Mouse (Mus musculus): ENCODE measurements around the gene Skil. TPM values are rescaled to one million over a fixed set of nuclear protein-coding genes. Genes with fewer than 3 reads are reported as not detected.

Gene Skil
- polyA plus RNA-seq, 1 experiment from 2014 or later: 10.3 TPM

DNA sequence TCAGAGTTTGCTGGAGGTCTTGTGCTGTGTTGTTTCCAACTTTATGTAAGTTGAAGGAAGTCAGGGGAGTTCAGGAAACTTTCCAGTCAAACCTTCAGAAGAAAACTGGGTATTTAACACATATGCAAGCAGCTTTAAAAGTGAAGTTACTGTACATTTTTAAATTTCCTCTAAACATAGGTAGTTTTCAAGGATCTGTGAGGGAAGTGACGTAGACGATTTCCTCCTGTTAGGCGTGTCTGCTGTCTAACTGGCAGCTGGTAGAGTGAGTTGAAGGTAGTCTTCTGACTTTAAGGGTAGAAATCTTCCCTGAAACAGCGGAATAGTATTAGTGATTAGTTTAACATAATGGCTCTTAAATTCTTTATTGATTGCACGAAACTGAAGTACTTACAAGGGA lies 5.2 kb downstream of the Skil start:
- no peak overlapping the region for H3K27ac ChIP-seq (ENCODE audit: low read length)
- WGBS: 78% methylated on average over 5 of the region's 5 CpGs
- H3K36me3 ChIP-seq (ENCODE audit: control insufficient read depth, insufficient read depth): no peaks in the 10 kb centered on the region; the same call in 1 of the 2 replicates
- peaks cover 21% of the 10 kb centered on the region for H3K4me1 ChIP-seq (ENCODE audit: control insufficient read depth, insufficient read depth, low read length)
- H3K4me2 ChIP-seq (ENCODE audit: low read depth, low read length): peak overlapping the region; percentile 38
- H3K9ac ChIP-seq (ENCODE audit: low read length): no peak overlapping the region
- no peak overlapping the region for H3K4me3 ChIP-seq (ENCODE audit: low read length)
- no peak for ATAC-seq (replicated peaks; ENCODE audit: extremely low read depth, insufficient read depth, low FRiP score)
- H3K27me3 ChIP-seq (ENCODE audit: control insufficient read depth, insufficient read depth, low read length): no peaks in the 10 kb centered on the region
- no peaks in the 10 kb centered on the region for H3K9me3 ChIP-seq (replicated peaks; ENCODE audit: control insufficient read depth, low read length)

DNA sequence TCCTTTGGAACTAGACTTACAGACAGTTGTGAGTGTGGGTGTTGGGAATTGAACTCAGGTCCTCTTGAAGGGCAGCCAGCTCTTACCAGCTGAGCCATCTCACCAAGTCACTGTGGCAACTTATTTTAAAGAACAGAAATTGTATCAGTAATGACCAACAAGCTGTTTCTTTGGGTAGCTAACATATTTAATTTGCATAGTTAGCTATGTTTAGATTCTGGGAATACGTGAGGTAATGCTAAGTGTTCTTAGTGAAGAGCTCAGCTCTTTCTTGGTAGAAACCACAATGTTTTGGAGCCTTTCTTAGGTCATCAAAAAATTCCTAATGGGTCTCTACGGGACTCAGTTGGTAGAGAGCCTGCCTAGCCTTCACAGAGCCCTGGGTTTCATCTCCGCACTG lies 5.9 kb downstream of the Skil start:
- ATAC-seq (replicated peaks; ENCODE audit: extremely low read depth, insufficient read depth, low FRiP score): no peak

DNA sequence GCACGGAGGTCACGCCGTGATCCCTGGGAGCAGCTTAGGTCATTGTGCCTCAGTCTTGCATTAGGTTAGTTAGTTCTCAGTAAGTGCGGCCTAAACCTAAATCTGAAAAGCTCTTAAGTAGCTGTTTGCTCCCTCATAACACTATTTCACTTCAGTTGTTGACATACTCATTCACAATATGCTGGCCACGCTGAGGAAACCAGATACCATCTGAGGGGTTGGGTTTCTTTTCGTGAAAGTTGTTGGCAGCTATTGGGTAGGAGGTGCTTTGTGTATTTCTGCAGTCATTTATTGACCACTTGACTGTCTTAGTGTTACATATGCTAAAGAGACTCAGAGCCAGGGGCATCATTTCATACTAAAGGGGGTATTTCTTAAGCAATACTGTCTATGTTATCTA lies 10.1 kb downstream of the Skil start:
- Histone ChIP-seq H3K27ac (ENCODE audit: low read length) (no peak overlapping the region), H3K27me3 (ENCODE audit: control insufficient read depth, insufficient read depth, low read length) (no peaks in the 10 kb centered on the region), H3K4me3 (ENCODE audit: low read length) (no peak overlapping the region), H3K4me1 (ENCODE audit: control insufficient read depth, insufficient read depth, low read length) (peaks cover 10% of the 10 kb centered on the region), H3K4me2 (ENCODE audit: low read depth, low read length) (no peak overlapping the region), H3K9me3 (replicated peaks; ENCODE audit: control insufficient read depth, low read length) (no peaks in the 10 kb centered on the region), H3K9ac (ENCODE audit: low read length) (no peak overlapping the region), H3K36me3 (ENCODE audit: control insufficient read depth, insufficient read depth) (no peaks in the 10 kb centered on the region)
- 61% methylated on average over 6 of the region's 6 CpGs for WGBS
- ATAC-seq (replicated peaks; ENCODE audit: extremely low read depth, insufficient read depth, low FRiP score): no peak

More for the DNA sequence above, 5.9 kb downstream of the Skil start:
- Histone ChIP-seq H3K4me1 (ENCODE audit: control insufficient read depth, insufficient read depth, low read length) (peaks cover 24% of the 10 kb centered on the region), H3K9ac (ENCODE audit: low read length) (no peak overlapping the region), H3K27me3 (ENCODE audit: control insufficient read depth, insufficient read depth, low read length) (no peaks in the 10 kb centered on the region), H3K4me2 (ENCODE audit: low read depth, low read length) (no peak overlapping the region), H3K36me3 (ENCODE audit: control insufficient read depth, insufficient read depth) (no peaks in the 10 kb centered on the region; the same call in 1 of the 2 replicates), H3K9me3 (replicated peaks; ENCODE audit: control insufficient read depth, low read length) (no peaks in the 10 kb centered on the region), H3K27ac (ENCODE audit: low read length) (no peak overlapping the region), H3K4me3 (ENCODE audit: low read length) (no peak overlapping the region)
- WGBS: 89% methylated on average over 3 of the region's 3 CpGs

- no peak overlapping the region for H3K27ac ChIP-seq (ENCODE audit: low read length)
- no peak for ATAC-seq (replicated peaks; ENCODE audit: extremely low read depth, insufficient read depth, low FRiP score)
These were observed 11.7 kb downstream of the Skil start for GRCm38 (mm10) chr3:31106597-31106996.

DNA sequence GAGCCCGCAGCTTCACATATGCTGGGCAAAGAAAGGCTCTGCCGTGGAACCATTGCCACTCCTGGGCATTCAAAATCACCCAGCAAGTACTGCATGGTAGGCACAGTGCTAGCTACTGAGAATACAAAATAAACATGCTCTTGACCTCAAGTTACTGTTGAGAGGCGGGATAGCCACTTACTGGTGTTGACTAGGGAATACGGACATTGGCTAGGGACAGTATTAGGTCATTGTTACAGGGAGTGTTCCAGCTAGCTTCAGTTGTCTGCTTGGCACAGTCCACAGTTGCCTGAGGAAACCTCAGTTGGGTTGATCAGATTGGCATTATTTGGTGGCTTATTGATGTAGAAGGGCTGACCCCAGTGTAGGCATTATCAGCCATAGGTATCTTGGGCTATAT lies 12.8 kb downstream of the Skil start:
- Histone ChIP-seq H3K27me3 (ENCODE audit: control insufficient read depth, insufficient read depth, low read length) (no peaks in the 10 kb centered on the region), H3K9me3 (replicated peaks; ENCODE audit: control insufficient read depth, low read length) (no peaks in the 10 kb centered on the region), H3K9ac (ENCODE audit: low read length) (no peak overlapping the region), H3K4me2 (ENCODE audit: low read depth, low read length) (no peak overlapping the region), H3K4me3 (ENCODE audit: low read length) (no peak overlapping the region), H3K4me1 (ENCODE audit: control insufficient read depth, insufficient read depth, low read length) (peaks cover 10% of the 10 kb centered on the region), H3K27ac (ENCODE audit: low read length) (no peak overlapping the region), H3K36me3 (ENCODE audit: control insufficient read depth, insufficient read depth) (no peaks in the 10 kb centered on the region)
- 64% methylated on average over 4 of the region's 4 CpGs for WGBS
- no peak for ATAC-seq (replicated peaks; ENCODE audit: extremely low read depth, insufficient read depth, low FRiP score)

More at GRCm38 (mm10) chr3:31106597-31106996, 11.7 kb downstream of the Skil start:
- Histone ChIP-seq H3K36me3 (ENCODE audit: control insufficient read depth, insufficient read depth) (no peaks in the 10 kb centered on the region), H3K27me3 (ENCODE audit: control insufficient read depth, insufficient read depth, low read length) (no peaks in the 10 kb centered on the region), H3K4me2 (ENCODE audit: low read depth, low read length) (no peak overlapping the region), H3K9ac (ENCODE audit: low read length) (no peak overlapping the region), H3K4me3 (ENCODE audit: low read length) (no peak overlapping the region), H3K9me3 (replicated peaks; ENCODE audit: control insufficient read depth, low read length) (no peaks in the 10 kb centered on the region), H3K4me1 (ENCODE audit: control insufficient read depth, insufficient read depth, low read length) (peaks cover 10% of the 10 kb centered on the region)
- WGBS: 86% methylated on average over 6 of the region's 6 CpGs

GRCm38 (mm10) chr3:31109108-31109507 lies 14.2 kb downstream of the Skil start:
- Histone ChIP-seq H3K27ac (ENCODE audit: low read length) (no peak overlapping the region), H3K4me3 (ENCODE audit: low read length) (no peak overlapping the region), H3K27me3 (ENCODE audit: control insufficient read depth, insufficient read depth, low read length) (no peaks in the 10 kb centered on the region), H3K9ac (ENCODE audit: low read length) (no peak overlapping the region), H3K9me3 (replicated peaks; ENCODE audit: control insufficient read depth, low read length) (no peaks in the 10 kb centered on the region), H3K4me2 (ENCODE audit: low read depth, low read length) (no peak overlapping the region), H3K36me3 (ENCODE audit: control insufficient read depth, insufficient read depth) (peaks cover 5% of the 10 kb centered on the region), H3K4me1 (ENCODE audit: control insufficient read depth, insufficient read depth, low read length) (peaks cover 8% of the 10 kb centered on the region)
- 0 out of 2 replicates have a peak, but pooled peaks have one; percentile 37 for ATAC-seq (replicated peaks; ENCODE audit: extremely low read depth, insufficient read depth, low FRiP score)
- 56% methylated on average over 3 of the region's 3 CpGs for WGBS

- no peaks in the 10 kb centered on the region for H3K9me3 ChIP-seq (replicated peaks; ENCODE audit: control insufficient read depth, low read length)
- H3K27me3 ChIP-seq (ENCODE audit: control insufficient read depth, insufficient read depth, low read length): no peaks in the 10 kb centered on the region
- H3K36me3 ChIP-seq (ENCODE audit: control insufficient read depth, insufficient read depth): peaks cover 14% of the 10 kb centered on the region
- no peak overlapping the region for H3K4me3 ChIP-seq (ENCODE audit: low read length)
- no peak overlapping the region for H3K4me2 ChIP-seq (ENCODE audit: low read depth, low read length)
- H3K9ac ChIP-seq (ENCODE audit: low read length): no peak overlapping the region
- H3K4me1 ChIP-seq (ENCODE audit: control insufficient read depth, insufficient read depth, low read length): 0 out of 2 replicates have a peak, but pooled peaks cover 2% of the 10 kb centered on the region
- H3K27ac ChIP-seq (ENCODE audit: low read length): no peak overlapping the region
- no peak for ATAC-seq (replicated peaks; ENCODE audit: extremely low read depth, insufficient read depth, low FRiP score)
- WGBS: 69% methylated on average over 4 of the region's 4 CpGs
These were observed 28.2 kb downstream of the Skil start for GRCm38 (mm10) chr3:31123098-31123497.

DNA sequence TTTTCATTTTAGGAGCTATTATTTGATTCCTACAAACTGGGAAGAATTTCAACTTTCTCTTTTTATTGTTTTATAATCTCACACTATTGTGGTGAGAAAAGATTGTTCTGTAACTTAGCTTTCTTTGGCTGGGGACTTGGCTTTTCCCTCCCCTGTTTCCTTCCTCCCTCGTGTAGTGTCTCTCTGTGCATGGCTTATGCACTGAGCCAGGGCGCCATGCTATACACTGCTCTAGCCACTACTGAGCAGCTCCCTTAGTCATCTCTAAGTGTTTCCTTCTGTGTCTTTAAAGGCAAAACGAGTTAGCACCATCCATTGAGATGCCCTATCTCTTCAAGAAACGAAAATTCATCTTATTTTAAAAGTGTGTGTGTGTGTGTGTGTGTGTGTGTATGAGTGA lies 31.4 kb downstream of the Skil start:
- 52% methylated on average over 4 of the region's 4 CpGs for WGBS
- Histone ChIP-seq H3K4me2 (ENCODE audit: low read depth, low read length) (no peak overlapping the region), H3K9me3 (replicated peaks; ENCODE audit: control insufficient read depth, low read length) (no peaks in the 10 kb centered on the region)

GRCm38 (mm10) chr3:31126848-31127247 lies 32.0 kb downstream of the Skil start:
- Histone ChIP-seq H3K4me2 (ENCODE audit: low read depth, low read length) (no peak overlapping the region), H3K4me1 (ENCODE audit: control insufficient read depth, insufficient read depth, low read length) (0 out of 2 replicates have a peak, but pooled peaks cover 2% of the 10 kb centered on the region), H3K27me3 (ENCODE audit: control insufficient read depth, insufficient read depth, low read length) (no peaks in the 10 kb centered on the region), H3K27ac (ENCODE audit: low read length) (no peak overlapping the region), H3K36me3 (ENCODE audit: control insufficient read depth, insufficient read depth) (0 out of 2 replicates have a peak, but pooled peaks cover 3% of the 10 kb centered on the region), H3K9me3 (replicated peaks; ENCODE audit: control insufficient read depth, low read length) (no peaks in the 10 kb centered on the region), H3K4me3 (ENCODE audit: low read length) (no peak overlapping the region), H3K9ac (ENCODE audit: low read length) (no peak overlapping the region)
- WGBS: 58% methylated on average over 3 of the region's 3 CpGs
- ATAC-seq (replicated peaks; ENCODE audit: extremely low read depth, insufficient read depth, low FRiP score): no peak

More for the DNA sequence above, 31.4 kb downstream of the Skil start:
- no peak overlapping the region for H3K27ac ChIP-seq (ENCODE audit: low read length)
- peaks cover 3% of the 10 kb centered on the region; the same call in 1 of the 2 replicates for H3K36me3 ChIP-seq (ENCODE audit: control insufficient read depth, insufficient read depth)
- H3K27me3 ChIP-seq (ENCODE audit: control insufficient read depth, insufficient read depth, low read length): no peaks in the 10 kb centered on the region
- ATAC-seq (replicated peaks; ENCODE audit: extremely low read depth, insufficient read depth, low FRiP score): no peak; the same call in 1 of the 2 replicates
- H3K4me3 ChIP-seq (ENCODE audit: low read length): no peak overlapping the region
- H3K4me1 ChIP-seq (ENCODE audit: control insufficient read depth, insufficient read depth, low read length): 0 out of 2 replicates have a peak, but pooled peaks cover 2% of the 10 kb centered on the region
- H3K9ac ChIP-seq (ENCODE audit: low read length): no peak overlapping the region

Measured in heart, embryonic 16.5 days (tissue).